Mouse (Mus musculus) yolk sac, embryonic 10.5 days (tissue): Measurements from ENCODE around the gene Idi2.
"Not testable (repeated sequence)": the region's sequence is repeated elsewhere in the genome, so short reads cannot be mapped to it uniquely, and the experiment has no call there.

ENCODE experiments used
- DNase-seq: peaks from one replicate; pipeline ENCODE4 v3.0.0-alpha.2; 2017; ENCODE audit warnings: low spot score

Gene Idi2

DNA sequence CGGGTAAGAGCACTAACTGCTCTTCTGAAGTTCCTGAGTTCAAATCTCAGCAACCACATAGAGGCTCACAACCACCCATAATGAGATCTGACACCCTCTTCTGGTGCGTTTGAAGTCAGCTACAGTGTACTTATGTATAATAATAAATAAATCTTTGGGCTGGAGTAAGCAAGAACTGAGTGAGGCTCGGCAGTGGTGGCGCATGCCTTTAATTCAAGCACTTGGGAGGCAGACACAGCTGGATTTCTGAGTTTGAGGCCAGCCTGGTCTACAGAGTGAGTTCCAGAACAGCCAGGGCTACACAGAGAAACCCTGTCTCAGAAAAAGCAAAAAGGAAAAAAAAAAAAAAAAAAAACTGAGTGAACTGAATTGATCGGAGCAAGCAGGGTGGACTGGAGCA is 44.6 kb downstream of the Idi2 start:
- not testable (repeated sequence) for DNase-seq

DNA sequence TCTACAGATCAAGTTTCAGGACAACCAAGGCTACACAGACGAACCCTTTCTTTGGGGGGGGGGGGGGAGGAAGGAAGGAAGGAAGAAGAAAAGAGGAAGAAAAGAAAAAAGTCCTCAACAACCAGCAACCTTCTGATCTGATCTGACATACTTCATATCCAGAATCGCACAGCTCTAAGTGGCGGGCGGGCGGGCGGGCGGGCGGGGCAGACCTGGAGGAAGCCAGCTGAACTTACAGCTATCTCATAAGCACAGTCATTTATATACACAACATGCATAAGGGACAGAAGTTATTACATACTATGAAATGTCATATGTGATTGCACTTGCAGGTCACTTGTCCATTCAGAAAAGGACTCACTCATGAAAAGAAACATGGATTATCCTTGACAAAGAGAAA is 46.8 kb downstream of the Idi2 start:
- DNase-seq = no peak

DNA sequence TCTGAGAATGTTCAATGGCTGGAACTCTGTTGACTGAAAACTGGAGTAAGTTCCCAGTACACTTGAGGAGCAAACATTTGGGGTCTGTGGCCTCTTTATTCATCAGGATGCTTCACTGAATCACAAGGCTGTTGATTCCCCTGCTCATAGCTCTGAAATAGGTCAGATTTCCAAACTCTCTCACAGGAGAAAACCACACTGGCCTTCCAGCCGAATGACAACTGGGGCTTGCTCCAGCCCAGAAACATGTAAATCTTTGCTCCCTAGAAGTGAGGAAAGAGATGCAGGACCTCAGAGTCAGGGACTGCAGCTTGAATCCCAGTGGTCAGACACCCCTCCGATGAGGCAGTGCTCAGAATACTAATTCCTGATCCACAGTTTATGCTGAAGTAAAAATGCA is 50.6 kb downstream of the Idi2 start:
- no peak for DNase-seq
